Mouse (Mus musculus) thymus, adult 2 months (tissue): ENCODE results near the gene Nudt6.

Source experiments
- CTCF ChIP-seq: fragments of 200-500 bp; IDR thresholded peaks from 2 replicates; pipeline ENCODE4 v1.5.1; 2012; ENCODE audit warnings: mild to moderate bottlenecking, control low read depth, low read length, moderate library complexity, borderline replicate concordance; ENCODE audit not compliant: control insufficient read depth, poor library complexity, insufficient read depth; ENCODE audit errors: extremely low read depth
- POLR2A ChIP-seq: fragments of 200-500 bp; IDR thresholded peaks from 2 replicates; pipeline ENCODE4 v1.6.1; 2012; ENCODE audit warnings: mild to moderate bottlenecking, low read length, control low read depth, moderate library complexity; ENCODE audit not compliant: control insufficient read depth, poor library complexity, insufficient read depth; ENCODE audit errors: extremely low read depth

- TF ChIP-seq CTCF (no peak), POLR2A (no peak)
Measured at GRCm38 (mm10) chr3:37468170-37468569, 48.2 kb upstream of the Nudt6 start.
